Mouse (Mus musculus) telencephalon, adult 2 months (tissue): ENCODE results near the gene Zranb1.
A peak's percentile ranks its signal among the peaks of the same experiment; 100 is the strongest.

Source experiments
- DNase-seq: peaks from one replicate; pipeline ENCODE4 v3.0.0-alpha.2; 2011; ENCODE audit warnings: low read depth, low spot score

Zranb1 gene

GRCm38 (mm10) chr7:132930850-132931559, at the start of gene Zranb1:
TSS of gene Zranb1 (plus strand) at chr7:132931142.
- DNase-seq: peak; percentile 96

GRCm38 (mm10) chr7:132882343-132882742, 48.6 kb upstream of the Zranb1 start:
- no peak for DNase-seq

DNA sequence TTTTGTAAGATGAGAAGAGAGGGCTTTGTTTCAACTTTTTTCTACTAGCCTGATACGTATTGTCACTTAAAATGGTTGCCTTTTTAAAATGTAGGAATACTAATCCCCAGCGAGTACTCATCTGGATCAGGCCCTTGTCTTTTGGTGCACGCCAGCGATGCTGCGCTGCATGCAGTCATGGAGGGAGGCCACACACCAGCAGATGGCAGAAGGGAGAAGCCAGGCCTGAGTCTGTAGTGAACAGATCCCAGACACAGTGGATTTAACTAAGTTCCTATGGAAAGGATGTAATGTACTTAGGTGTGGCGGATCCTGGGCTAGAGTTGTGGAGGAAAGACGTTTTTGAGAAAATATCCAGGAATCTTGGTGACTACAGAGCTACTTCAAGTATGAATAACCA, 46.9 kb upstream of the Zranb1 start:
- DNase-seq: no peak

- DNase-seq: no peak
Observed at GRCm38 (mm10) chr7:132887019-132887804, 43.7 kb upstream of the Zranb1 start.

- no peak for DNase-seq
Observed at GRCm38 (mm10) chr7:132888052-132888451, 42.9 kb upstream of the Zranb1 start.

DNA sequence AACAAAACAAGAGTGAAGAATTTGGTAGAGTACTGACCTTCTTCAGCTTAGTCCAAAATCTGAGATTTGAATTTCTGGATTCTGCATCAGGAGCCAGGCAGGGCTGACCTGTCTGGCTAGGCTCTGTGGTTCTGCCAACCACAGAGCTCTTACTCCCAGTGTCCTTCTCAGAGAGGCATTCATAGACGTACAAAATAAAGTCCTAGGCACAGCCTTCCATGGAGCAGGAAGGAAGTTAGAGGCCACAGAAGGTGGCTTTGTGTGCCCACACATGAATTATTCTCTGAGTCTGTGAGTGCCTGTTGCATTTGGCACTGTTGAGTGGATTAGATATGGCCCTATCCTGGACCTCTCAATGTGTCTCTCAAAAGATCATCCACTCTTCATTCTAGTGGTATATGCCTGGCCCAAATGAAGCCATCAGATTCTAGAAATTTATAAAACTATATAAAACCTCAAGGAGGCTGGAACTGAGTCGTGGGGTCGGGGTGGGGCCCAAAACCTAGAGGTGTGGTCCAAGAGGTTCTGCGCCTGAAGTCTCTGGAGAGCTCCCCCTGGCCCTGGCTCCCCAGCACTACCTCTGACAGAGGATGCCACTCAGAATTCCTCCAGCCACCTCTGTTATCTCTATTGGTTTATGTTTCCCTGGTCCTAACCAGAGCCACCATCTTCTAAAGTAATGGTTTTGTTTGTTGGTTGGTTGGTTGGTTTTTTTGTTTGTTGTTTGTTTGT, 42.3 kb upstream of the Zranb1 start:
- no peak for DNase-seq

DNA sequence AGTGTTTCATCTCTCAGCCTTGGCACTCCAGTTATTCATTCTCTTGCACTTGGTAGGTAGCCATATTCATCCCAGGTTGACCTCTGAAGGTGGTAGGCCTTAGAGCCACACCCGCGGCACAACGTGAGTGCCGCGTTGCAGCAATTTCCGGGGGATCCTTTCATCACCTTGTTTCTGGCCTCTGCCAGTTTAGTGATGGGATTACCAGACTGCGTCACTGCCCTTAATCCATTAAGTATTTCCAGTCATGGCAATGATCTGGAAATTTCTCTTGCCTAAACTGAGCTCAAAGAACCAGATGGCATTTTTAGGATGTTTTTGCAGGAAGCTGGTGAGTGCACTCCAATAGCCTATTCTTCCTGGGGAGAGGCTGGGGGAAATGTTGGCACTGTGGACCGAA, 41.3 kb upstream of the Zranb1 start:
- DNase-seq: no peak

GRCm38 (mm10) chr7:132890201-132890600, 40.7 kb upstream of the Zranb1 start:
- DNase-seq: no peak

- peak; percentile 28 for DNase-seq
Observed at GRCm38 (mm10) chr7:132891561-132892310, 39.2 kb upstream of the Zranb1 start.

DNA sequence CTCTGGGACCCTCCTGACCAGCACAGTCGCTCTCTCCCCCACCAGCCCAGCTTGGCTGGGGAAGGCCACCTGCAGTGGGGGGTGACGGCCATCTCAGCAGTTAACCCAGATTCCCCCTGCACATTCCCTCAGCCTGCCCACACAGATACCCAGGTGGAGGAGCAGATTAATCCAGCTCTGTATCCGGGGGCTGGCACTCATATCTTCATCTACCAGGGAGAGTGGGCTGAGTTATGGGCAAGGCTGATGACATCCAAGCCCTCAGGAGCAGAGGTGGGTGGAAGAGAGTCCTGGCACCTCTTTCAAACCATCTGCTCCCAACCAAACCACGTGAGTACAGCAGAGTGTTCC, 38.7 kb upstream of the Zranb1 start:
- no peak for DNase-seq

- DNase-seq: no peak
Observed at GRCm38 (mm10) chr7:132892806-132893205, 38.1 kb upstream of the Zranb1 start.

GRCm38 (mm10) chr7:132893336-132893735, 37.6 kb upstream of the Zranb1 start:
- no peak for DNase-seq

- DNase-seq: no peak
Observed at GRCm38 (mm10) chr7:132894841-132895555, 35.9 kb upstream of the Zranb1 start.

- DNase-seq: no peak
Observed at GRCm38 (mm10) chr7:132896206-132896815, 34.6 kb upstream of the Zranb1 start.

- DNase-seq: no peak
Observed at GRCm38 (mm10) chr7:132897258-132897657, 33.7 kb upstream of the Zranb1 start.

DNA sequence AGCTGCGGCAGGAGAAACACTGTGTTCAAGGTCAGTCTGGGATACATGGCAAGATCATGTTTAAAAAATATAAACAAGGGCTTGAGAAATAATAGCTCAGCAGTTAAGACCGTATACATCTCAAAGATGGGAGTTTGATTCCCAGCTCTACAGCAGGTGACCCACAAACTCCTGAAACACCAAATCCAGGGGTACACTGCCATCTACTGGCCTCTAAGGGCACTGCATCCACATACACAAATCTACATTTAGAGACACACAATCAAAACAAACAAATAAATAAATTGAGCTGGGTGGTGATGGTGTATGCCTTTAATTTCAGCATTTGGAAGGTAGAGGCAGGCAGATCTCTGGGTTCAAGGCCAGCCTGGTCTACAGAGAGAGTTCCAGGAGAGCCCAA, 32.7 kb upstream of the Zranb1 start:
- no peak for DNase-seq

DNA sequence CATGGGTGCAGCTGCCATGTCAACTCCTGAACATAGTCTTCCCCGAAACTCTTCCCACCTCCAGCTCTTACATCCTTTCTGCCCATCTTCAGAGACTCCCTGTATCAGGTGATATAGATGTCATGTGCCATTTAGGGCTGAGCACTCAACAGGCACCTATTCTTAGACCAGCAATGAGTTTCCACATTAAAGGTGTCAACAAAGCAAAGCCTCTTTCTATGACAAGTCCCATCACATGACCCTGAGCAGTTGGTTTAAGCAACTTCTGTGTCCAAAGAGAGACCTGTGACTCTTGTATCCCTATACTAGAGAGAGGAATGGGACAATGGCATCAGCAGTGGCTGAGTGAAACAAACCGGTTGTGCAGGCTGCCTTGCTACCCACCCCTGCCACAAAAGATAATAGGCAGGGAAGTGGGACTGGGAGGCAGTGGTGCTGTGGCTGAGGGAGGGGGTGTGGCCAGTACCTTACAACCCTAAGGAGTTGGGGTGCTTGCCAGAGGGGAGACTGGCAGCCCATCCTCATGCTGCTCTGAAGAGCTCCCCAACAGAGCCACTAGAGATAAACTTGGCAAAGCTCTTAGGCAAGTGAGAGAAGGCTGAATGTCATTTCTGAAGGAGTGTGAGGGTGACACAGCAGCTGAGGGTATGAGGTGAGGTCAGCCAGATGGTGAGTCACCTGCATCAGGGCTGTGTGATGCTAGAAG, 30.0 kb upstream of the Zranb1 start:
- DNase-seq: no peak

DNA sequence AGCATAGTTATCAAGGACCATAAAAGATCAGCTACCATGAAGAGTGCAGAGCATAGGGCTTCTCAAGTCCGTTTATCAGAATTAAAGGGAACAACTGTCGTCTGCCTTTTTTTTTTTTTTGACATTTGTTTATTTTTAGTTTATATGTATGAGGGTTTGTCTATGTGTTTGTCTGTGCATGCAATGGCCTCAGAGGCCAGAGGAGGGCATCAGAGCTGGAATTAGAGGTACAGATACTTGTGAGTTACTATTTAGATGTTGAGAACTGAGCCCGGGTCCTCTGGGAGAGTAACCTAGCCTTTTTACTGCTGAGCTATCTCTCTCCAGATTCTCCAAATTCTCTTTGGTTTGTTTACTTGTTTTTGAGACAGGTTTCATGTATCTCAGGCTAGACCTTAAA, 27.1 kb upstream of the Zranb1 start:
- no peak for DNase-seq

DNA sequence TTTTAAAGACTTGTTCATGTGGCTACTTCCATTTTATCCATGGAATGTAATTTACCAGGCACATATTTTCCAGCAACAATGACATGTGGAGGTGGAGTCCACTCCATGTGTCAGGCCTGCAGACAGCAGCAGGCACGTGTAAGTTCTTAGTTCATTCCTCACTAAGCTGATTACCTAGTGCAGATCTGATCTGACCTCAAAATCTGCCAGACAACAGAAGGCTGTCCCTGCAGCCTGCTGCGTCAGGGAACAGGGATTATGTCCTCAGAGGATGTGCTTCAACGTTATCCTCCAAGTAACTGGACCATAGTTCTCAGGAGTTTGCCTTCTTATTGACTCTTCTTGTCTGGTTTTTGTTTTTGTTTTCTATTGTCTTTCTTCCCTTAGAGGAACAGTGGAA, 9.0 kb upstream of the Zranb1 start:
- DNase-seq: no peak

DNA sequence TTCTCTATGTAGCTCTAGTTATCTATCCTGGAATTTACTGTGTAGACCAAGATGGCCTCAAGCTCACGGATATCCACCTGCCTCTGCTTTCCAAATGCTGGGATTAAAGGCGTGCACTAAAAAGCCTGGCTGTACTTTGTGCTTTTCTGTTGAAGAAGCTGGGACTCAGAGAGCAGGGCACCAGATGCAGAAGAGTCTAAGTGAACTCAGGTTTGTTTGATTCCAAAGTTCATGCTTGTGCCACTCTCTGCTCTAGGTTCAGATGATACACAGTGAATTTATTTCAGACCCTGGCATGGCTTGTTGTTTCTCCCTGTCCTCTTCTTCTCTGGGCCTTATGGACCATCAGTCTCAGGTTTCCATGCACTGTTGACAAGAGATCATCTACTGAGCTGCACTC, 5.7 kb upstream of the Zranb1 start:
- DNase-seq: no peak
